Mouse (Mus musculus) 3T3-L1 (cell line): ENCODE data around the gene Erc1.
"Not testable (repeated sequence)": the region's sequence is repeated elsewhere in the genome, so short reads cannot be mapped to it uniquely, and the experiment has no call there.

Experiments used
- DNase-seq: peaks from one replicate; pipeline ENCODE4 v3.0.0-alpha.2; 2015; ENCODE audit warnings: low read depth, low spot score

The Erc1 gene

GRCm38 (mm10) chr6:119848034-119848695, at the start of gene Erc1:
TSS of gene Erc1 (minus strand) at chr6:119848167.
- DNase-seq = peak; percentile 97

- no peak for DNase-seq
Measured at GRCm38 (mm10) chr6:119892711-119893110, 44.7 kb upstream of the Erc1 start.

DNA sequence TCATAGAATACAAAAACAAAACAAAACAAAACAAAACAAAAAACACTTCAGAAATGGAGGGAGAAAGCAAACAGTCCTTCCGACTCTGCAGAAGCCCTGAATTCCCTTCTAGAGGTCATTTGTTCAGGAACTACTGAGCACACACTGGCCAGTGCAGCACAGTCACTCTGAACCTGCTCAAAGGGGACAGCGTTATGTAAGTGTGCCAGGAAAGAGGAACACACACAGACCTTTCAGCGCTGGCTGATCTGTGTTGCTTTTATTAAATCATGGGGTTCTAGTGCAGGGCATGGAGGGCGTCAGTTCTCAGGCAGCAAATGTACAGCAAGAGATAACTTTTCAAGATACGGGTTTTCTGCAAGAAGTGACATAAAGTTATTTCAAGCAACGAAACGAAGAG, 35.2 kb upstream of the Erc1 start:
- DNase-seq = no peak

DNA sequence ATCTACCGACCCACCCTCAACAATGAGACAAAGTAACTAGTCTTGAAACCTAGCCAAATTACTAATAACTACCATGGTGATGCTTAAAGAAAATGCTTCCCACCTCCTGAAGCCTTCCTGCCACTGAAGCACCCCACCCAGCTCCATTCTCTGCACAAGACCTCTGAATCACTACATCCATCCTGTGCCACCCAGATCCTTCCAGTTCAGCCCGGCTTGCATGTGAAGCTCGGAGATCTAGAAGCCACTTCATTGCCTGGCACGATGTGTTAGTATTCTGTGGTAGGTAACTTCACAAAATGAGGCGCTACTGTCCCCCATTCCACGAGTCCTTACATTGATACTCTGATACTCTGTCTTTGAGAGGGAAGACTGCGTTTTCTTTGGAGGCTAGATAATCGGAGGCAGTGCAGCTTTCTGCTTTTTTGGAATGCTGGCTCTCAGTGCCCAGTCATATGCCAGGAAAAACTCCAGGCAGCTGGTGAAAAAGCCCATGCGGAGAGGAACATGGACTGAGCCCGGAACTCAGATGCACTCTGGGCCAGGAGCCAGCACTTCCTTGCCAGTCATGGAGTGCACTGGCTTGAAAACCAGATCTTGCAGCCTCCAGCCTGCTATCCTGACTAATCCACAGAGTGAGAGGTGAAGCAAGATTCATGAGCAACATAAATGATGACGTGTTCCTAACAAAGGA, 16.5 kb upstream of the Erc1 start:
- peak; percentile 91 for DNase-seq

DNA sequence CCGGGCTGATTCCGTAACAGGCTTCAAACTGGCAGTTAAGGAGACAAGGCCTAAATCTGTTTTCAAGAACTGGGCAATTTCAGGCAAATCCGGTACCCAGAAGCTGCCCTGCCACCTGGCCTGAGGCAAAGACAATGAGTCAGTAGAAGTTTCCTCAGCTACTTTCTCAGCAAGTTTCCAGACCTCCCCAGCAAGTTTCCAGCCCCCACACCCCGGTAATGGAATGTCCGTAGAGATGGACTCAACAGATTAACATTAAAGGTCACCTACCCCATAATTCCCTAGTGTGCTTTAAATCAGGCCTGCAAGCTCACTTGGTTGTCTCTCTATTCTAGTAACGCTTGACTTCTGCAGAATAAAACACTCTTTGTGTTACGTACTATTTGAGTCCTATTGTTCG, 13.6 kb upstream of the Erc1 start:
- DNase-seq = no peak

GRCm38 (mm10) chr6:119860236-119860635, 12.3 kb upstream of the Erc1 start:
- DNase-seq = peak; percentile 77

- peak; percentile 49 for DNase-seq
Measured at GRCm38 (mm10) chr6:119855471-119855870, 7.5 kb upstream of the Erc1 start.

DNA sequence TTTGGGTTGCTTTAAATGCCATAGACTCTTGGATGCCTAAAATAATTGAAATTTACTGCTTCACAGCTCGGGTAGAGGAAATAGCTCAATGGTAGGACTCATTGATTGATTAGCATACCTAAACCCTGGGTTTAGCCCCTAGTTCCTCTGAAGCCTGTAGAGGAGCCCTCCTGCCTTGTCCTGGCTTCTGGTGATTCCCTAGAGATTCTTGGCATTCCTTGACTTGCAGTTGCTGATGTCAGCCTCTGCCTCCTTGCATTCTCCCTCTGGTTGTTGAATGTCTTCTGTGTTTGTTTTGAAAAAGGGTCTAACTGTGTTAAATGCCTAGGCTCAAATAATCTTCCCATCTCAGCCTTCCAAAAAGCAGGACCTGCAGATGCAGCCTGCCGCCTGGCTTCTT, 6.2 kb upstream of the Erc1 start:
- peak; percentile 57 for DNase-seq

DNA sequence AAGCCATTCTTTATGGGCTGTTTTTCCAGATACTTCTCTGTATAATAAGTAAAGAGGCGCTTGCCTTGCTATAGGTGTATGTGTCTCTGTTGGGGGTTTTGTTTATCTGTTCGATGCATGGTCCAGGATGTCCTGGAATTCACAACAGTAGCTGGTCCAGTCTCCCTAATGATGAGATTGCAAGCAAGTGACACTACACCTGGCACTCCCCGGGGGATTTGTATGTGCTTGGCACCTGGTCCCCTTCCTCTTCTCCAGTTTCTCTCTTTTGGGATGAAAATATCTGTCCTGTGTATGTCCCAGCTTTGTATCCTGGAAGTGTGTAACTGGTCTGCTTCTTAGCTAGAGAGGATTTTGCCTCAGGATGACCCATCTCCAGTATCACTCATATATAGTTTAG, 1.9 kb upstream of the Erc1 start:
- DNase-seq = no peak

- no peak for DNase-seq
Measured at GRCm38 (mm10) chr6:119849348-119849709, 1.4 kb upstream of the Erc1 start.

DNA sequence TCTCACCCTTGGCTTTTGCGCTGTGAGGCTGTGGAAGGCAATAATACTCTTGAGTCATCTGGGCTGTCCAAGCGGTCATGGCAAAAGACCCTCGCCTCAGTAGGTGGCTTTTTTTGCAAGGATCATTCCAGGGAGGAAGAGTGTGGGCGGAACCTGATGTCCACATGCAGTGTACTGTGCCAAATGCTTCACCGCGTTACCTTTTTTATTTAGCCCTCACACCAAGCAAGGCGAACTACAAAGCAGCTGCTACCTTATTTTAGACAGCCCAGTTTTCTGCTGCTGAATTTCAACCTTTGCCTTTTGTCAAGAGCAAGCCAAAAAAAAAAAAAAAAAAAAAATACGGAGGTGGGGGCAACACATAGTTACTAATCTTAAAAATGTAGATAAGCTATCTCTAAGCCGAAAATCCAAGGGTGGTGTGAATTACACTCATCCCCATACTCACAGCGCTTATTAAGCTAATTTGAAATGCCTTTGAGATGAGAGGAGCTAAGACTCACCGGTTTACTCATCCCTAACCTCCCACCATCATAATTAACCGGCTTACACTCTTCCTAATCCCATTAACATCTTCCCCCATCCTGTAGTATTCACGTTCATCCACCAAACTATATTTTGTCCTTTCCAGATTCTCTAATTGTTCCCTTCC, 855 bp upstream of the Erc1 start:
- peak; percentile 31 for DNase-seq

GRCm38 (mm10) chr6:119847518-119848033, 391 bp downstream of the Erc1 start:
- DNase-seq = no peak

DNA sequence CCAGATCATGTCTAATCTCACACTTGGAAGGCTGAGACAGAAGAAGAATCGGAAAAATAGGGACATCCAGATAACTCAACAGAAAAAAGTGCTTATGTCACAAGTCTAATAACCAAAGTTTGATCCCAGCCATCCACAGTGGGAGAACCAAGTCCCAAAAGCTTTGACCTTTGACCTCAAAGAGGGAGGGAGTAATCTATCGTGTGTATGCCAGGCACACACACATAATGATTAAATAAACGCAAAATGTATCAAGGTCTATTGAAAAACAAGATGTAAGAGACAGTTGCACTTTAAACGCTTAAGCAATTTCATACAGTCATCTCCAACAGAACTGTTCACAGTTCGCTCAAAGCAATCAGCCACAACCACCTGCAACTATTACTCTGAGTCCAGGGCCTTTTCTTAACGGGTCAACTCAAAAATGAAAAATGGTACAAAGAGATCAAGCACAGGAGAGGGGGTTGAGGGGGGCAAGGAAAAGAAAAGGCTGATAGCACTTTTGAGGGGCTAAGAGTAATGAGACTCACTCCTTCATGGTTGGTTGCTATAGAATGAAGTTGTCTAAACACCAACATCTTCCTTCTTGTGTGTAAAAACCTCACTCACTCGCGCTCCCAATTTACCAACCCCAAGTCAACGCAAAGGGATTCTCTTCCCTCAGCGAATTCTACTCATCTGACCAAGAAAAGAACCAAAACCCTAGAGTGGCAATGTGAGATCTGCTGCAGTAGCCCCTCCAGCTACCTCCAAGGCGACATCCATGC, 1.0 kb downstream of the Erc1 start:
- DNase-seq = peak; percentile 40

DNA sequence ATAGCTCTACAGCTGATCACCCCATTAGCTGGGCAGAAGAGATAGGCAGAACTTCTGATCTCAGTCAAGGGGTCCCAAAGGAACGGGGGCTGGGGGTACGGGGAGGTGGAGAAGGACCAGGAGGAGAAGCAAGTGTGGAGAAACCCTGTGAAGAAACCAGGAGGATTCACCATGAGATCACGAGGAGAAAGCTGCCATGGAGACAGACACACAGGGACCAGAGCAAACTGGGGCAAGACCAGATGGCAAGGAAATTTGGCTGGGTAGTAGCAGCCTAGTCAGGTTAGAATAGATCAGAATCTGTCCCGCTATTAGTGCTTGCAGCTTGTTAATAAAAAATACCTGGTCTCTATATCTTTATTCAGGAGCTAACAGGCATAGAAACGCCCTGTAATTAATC, 18.0 kb downstream of the Erc1 start:
- DNase-seq = no peak

GRCm38 (mm10) chr6:119828165-119828564, 19.8 kb downstream of the Erc1 start:
- DNase-seq = no peak

DNA sequence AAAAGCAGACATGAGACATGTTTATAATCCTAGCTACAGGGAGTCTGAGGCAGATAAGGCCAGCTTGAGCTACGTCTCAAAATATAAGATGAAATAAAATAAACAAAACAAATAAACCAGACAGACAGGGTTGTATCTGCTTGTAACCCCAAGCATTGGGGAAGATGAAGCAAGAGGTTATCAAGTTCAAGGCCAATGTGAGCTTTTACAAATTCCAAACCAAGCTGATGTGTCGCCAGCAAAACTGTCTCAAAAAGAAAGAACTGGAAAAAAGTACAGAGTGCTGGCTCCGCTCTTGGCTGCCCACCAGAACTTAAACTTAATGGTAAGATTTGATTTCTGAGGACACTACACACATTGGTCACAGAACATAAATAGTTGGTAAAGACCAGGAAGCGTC, 21.3 kb downstream of the Erc1 start:
- no peak for DNase-seq

GRCm38 (mm10) chr6:119822216-119822615, 25.8 kb downstream of the Erc1 start:
- no peak for DNase-seq

DNA sequence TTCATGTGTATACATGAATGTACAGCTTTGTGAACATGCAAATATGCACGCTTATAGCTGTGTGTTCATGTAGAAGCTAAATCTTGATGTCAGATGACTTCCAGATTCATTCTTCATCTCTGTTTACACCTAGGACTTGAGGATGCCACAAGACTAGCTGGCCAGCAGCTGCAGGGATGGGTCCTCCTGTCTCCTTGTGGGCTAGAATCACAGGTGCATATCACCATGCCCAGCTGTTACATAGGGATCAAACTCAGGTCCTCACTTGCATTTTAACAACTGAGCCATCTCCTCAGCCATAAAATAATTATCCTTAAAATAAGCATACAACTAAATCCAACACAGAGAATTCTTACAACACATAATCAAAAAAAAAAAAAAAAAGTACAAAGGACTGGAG, 26.8 kb downstream of the Erc1 start:
- DNase-seq = no peak

- DNase-seq = no peak
Measured at GRCm38 (mm10) chr6:119818541-119818940, 29.4 kb downstream of the Erc1 start.

- DNase-seq = peak; percentile 62
Measured at GRCm38 (mm10) chr6:119815426-119815825, 32.5 kb downstream of the Erc1 start.

- not testable (repeated sequence) for DNase-seq
Measured at GRCm38 (mm10) chr6:119813055-119813454, 34.9 kb downstream of the Erc1 start.
